Mouse (Mus musculus): ENCODE results near the gene Auts2. TPM values are rescaled to one million over a fixed set of nuclear protein-coding genes. Genes with fewer than 3 reads are reported as not detected.

Gene Auts2
- polyA plus RNA-seq, 1 experiment from 2014 or later: 4.4 TPM

DNA sequence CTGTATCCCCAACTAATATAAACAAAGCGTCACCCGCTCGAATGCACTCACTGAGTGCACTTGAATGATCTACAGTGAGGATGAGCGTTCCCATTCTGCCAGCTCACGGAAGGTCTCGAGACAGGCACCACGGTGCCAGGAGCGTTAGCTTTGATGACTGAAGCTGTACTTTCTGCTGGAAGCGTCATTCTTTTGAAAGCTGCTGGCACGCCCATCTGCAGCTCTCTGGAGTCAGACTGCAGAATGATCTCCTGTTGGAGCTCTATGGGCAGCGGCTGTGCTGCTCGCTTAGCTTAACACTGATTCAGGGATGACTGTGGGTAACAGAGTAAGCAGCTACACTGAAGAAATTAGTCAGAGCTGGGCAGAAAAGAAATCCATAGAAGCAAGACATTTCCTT lies 416.5 kb downstream of the Auts2 start:
- H3K36me3 ChIP-seq (ENCODE audit: insufficient read depth, low read length): no peaks in the 10 kb centered on the region
- DNase-seq (ENCODE audit: low spot score) (no peak), ATAC-seq (no peak)
- no peak overlapping the region for H3K27ac ChIP-seq (ENCODE audit: low read length)
- TF ChIP-seq CTCF (IDR thresholded peaks at IDR 0.05) (no peak), EP300 (IDR thresholded peaks at IDR 0.05) (no peak)
- H3K4me2 ChIP-seq (replicated peaks; ENCODE audit: low read depth, low read length): no peak overlapping the region
- no peaks in the 10 kb centered on the region for H3K27me3 ChIP-seq (replicated peaks; ENCODE audit: insufficient read depth, low read length)
- no peak overlapping the region for H3K4me3 ChIP-seq (ENCODE audit: low read depth, low read length)
- no peaks in the 10 kb centered on the region for H3K4me1 ChIP-seq (ENCODE audit: insufficient read depth, low read depth, low read length)
- H3K9me3 ChIP-seq (ENCODE audit: low read length): no peaks in the 10 kb centered on the region
- no peak overlapping the region for H3K9ac ChIP-seq (replicated peaks; ENCODE audit: low read depth)
- WGBS: 72% methylated on average over 12 of the region's 12 CpGs

DNA sequence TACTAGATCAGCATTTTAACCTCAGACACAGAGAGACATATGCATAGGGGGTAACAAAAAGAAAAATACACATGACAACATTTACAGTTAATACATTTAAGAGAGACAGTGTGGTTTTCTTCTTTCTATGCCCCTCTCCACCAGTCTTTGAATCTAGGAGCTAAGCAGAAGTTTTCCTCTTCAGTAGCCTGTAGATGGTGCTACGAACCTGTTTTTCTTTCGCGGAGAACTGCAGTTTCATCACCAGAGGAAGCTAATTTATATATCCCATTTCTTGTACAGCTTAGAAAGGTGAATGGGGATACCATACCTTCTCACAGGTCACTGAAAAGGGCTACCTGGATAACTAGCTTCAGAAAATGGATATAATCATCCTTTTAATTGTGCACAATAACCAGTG lies 427.5 kb downstream of the Auts2 start:
- WGBS: 69% methylated on average over 3 of the region's 3 CpGs
- no peaks in the 10 kb centered on the region for H3K9me3 ChIP-seq (ENCODE audit: low read length)
- H3K36me3 ChIP-seq (ENCODE audit: insufficient read depth, low read length): no peaks in the 10 kb centered on the region
- ATAC-seq (no peak), DNase-seq (ENCODE audit: low spot score) (peak; percentile 31)
- no peak overlapping the region for H3K4me3 ChIP-seq (ENCODE audit: low read depth, low read length)
- H3K4me1 ChIP-seq (ENCODE audit: insufficient read depth, low read depth, low read length): no peaks in the 10 kb centered on the region
- TF ChIP-seq CTCF (IDR thresholded peaks at IDR 0.05) (peak; percentile 51), EP300 (IDR thresholded peaks at IDR 0.05) (no peak)
- H3K27ac ChIP-seq (ENCODE audit: low read length): no peak overlapping the region
- no peak overlapping the region for H3K9ac ChIP-seq (replicated peaks; ENCODE audit: low read depth)
- no peaks in the 10 kb centered on the region for H3K27me3 ChIP-seq (replicated peaks; ENCODE audit: insufficient read depth, low read length)
- no peak overlapping the region for H3K4me2 ChIP-seq (replicated peaks; ENCODE audit: low read depth, low read length)

DNA sequence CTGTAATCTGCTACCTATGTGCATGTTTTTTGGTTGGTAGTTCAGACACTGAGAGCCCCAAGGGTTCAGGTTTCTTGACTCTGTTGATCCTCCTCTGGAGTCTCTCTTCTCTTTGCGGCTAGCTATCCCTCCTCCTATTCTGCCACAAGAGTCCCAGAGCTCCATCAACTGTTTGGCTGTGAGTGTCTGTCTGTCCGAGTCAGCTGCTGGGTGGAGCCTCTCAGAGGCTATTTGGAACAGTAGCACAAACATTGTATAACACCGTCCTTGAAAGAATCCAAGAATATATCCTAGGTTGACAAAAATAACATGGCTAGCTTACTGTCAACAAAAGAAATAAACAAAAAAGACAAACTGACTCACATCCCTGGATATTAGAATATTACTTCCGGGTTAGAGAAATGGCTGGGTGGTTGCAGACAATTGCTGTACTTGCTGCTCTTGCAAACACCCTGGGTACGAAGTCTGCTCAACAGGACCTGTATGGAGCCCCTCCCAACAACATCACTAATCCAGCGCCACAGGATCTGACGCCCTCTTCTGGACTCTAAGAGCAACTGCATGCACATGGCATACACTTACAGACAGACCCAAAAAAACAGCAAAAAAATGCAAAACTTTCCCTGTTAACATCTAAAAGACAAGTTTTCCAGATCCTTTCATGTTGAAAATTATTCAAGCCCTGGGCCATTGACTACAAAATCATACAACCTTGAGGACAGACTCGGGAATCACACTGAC lies 428.4 kb downstream of the Auts2 start:
- no peaks in the 10 kb centered on the region for H3K27me3 ChIP-seq (replicated peaks; ENCODE audit: insufficient read depth, low read length)
- DNase-seq (ENCODE audit: low spot score) (no peak), ATAC-seq (no peak)
- H3K36me3 ChIP-seq (ENCODE audit: insufficient read depth, low read length): no peaks in the 10 kb centered on the region
- WGBS: 60% methylated on average over 8 of the region's 8 CpGs
- no peaks in the 10 kb centered on the region for H3K9me3 ChIP-seq (ENCODE audit: low read length)
- no peaks in the 10 kb centered on the region for H3K4me1 ChIP-seq (ENCODE audit: insufficient read depth, low read depth, low read length)
- no peak for TF ChIP-seq EP300 (IDR thresholded peaks at IDR 0.05)
- peak; percentile 50 for TF ChIP-seq CTCF (IDR thresholded peaks at IDR 0.05)
- H3K9ac ChIP-seq (replicated peaks; ENCODE audit: low read depth): no peak overlapping the region
- no peak overlapping the region for H3K4me2 ChIP-seq (replicated peaks; ENCODE audit: low read depth, low read length)
- H3K27ac ChIP-seq (ENCODE audit: low read length): no peak overlapping the region
- H3K4me3 ChIP-seq (ENCODE audit: low read depth, low read length): no peak overlapping the region

DNA sequence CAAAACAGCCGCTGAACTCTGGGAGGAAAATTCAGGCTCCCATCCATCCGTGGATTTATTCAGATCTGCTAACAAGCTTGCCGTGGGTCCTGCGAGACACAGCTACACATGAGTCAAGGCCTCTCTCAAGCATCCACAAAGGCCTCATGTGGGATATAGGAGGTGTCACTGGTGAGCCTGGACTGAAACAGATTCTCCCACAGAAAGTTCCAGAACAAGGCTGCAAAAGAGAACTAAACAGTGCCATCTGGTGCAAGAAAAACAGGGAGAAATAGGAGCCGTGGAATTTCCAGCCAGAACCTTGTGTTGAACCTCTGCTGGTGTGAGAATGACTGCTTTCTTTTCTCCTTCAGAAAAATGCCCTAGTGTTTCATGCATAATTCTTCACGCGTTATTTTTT lies 429.7 kb downstream of the Auts2 start:
- H3K27me3 ChIP-seq (replicated peaks; ENCODE audit: insufficient read depth, low read length): no peaks in the 10 kb centered on the region
- ATAC-seq (no peak), DNase-seq (ENCODE audit: low spot score) (peak; percentile 59)
- no peak overlapping the region for H3K4me3 ChIP-seq (ENCODE audit: low read depth, low read length)
- WGBS: 74% methylated on average over 7 of the region's 7 CpGs
- H3K27ac ChIP-seq (ENCODE audit: low read length): no peak overlapping the region
- H3K9ac ChIP-seq (replicated peaks; ENCODE audit: low read depth): no peak overlapping the region
- TF ChIP-seq CTCF (IDR thresholded peaks at IDR 0.05) (peak; percentile 62), EP300 (IDR thresholded peaks at IDR 0.05) (no peak)
- no peaks in the 10 kb centered on the region for H3K36me3 ChIP-seq (ENCODE audit: insufficient read depth, low read length)
- no peaks in the 10 kb centered on the region for H3K4me1 ChIP-seq (ENCODE audit: insufficient read depth, low read depth, low read length)
- H3K9me3 ChIP-seq (ENCODE audit: low read length): no peaks in the 10 kb centered on the region
- no peak overlapping the region for H3K4me2 ChIP-seq (replicated peaks; ENCODE audit: low read depth, low read length)

DNA sequence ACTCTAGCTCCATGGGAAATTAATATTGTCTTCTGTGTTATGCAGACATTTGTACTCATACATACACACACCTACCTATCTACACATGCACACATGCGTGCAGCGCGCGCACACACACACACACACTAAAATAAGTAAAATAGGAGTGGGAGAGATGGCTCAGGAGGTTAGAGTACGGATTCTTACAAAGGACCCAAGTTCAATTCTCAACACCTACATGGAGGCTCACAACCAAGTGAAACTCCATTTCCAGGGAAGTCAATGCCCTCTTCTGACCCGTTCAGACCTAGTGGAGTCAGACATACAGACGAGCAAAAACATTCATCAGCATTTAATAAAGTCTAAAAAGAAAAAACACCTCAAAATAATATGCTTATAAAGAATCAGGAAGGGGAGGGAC lies 430.5 kb downstream of the Auts2 start:
- H3K4me2 ChIP-seq (replicated peaks; ENCODE audit: low read depth, low read length): no peak overlapping the region
- no peak for TF ChIP-seq EP300 (IDR thresholded peaks at IDR 0.05)
- TF ChIP-seq CTCF (IDR thresholded peaks at IDR 0.05): no peak
- DNase-seq (ENCODE audit: low spot score) (no peak), ATAC-seq (no peak)
- H3K36me3 ChIP-seq (ENCODE audit: insufficient read depth, low read length): no peaks in the 10 kb centered on the region
- no peaks in the 10 kb centered on the region for H3K27me3 ChIP-seq (replicated peaks; ENCODE audit: insufficient read depth, low read length)
- no peaks in the 10 kb centered on the region for H3K9me3 ChIP-seq (ENCODE audit: low read length)
- H3K9ac ChIP-seq (replicated peaks; ENCODE audit: low read depth): no peak overlapping the region
- 95% methylated on average over 7 of the region's 7 CpGs for whole genome bisulfite sequencing
- no peak overlapping the region for H3K27ac ChIP-seq (ENCODE audit: low read length)
- H3K4me1 ChIP-seq (ENCODE audit: insufficient read depth, low read depth, low read length): no peaks in the 10 kb centered on the region
- H3K4me3 ChIP-seq (ENCODE audit: low read depth, low read length): no peak overlapping the region

DNA sequence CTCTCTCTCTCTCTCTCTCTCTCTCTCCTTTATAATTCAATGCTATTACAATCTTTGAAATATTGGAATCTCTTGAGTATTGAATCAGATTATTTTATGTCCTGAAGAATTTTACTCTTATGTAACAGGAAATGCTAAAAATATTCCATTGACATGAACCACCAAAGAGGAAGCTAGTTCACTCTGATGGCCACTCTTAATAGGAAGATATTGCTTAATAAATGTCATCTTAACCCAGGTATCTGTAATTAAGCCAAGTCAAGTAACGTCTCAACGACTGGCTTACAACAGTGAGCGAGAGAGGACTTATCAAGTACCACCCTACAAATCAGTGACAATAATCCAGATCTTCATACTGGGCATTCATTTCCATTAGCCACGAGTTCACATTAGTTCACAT lies 440.7 kb downstream of the Auts2 start:
- Histone ChIP-seq H3K27ac (ENCODE audit: low read length) (no peak overlapping the region), H3K36me3 (ENCODE audit: insufficient read depth, low read length) (no peaks in the 10 kb centered on the region), H3K4me1 (ENCODE audit: insufficient read depth, low read depth, low read length) (0 out of 2 replicates have a peak, but pooled peaks cover 2% of the 10 kb centered on the region), H3K4me2 (replicated peaks; ENCODE audit: low read depth, low read length) (no peak overlapping the region), H3K4me3 (ENCODE audit: low read depth, low read length) (no peak overlapping the region), H3K9ac (replicated peaks; ENCODE audit: low read depth) (no peak overlapping the region), H3K27me3 (replicated peaks; ENCODE audit: insufficient read depth, low read length) (no peaks in the 10 kb centered on the region), H3K9me3 (ENCODE audit: low read length) (no peaks in the 10 kb centered on the region)
- TF ChIP-seq CTCF (IDR thresholded peaks at IDR 0.05) (no peak), EP300 (IDR thresholded peaks at IDR 0.05) (no peak)
- WGBS: 81% methylated on average over 4 of the region's 4 CpGs
- no peak for DNase-seq (ENCODE audit: low spot score)
- no peak for ATAC-seq

All from lung, postnatal 0 days (tissue).